Mouse (Mus musculus): Measurements from ENCODE around the gene Vipr2. TPM values are rescaled to one million over a fixed set of nuclear protein-coding genes. Genes with fewer than 3 reads are reported as not detected.

The Vipr2 gene
- polyA plus RNA-seq, 1 experiment from 2014 or later, result 1.4 TPM

DNA sequence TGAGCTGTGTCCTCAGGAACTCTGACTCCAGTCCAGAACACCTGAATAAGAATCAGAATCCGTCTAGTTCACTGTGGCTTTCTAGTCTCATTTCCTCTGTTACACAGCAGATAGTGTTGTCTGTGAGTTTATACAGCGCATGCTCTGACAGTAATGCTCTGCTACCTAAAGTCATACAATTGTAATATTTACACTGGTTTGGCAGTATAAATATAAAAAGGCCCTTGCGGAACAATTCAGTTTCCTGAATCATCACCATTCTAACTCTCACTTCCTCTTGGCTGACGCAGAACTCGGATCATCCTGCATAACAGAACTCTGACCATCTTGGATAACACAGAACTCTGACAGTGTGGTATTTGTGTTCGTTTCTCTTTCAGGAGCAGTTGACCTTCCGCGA, 23.2 kb upstream of the Vipr2 start:
- no peak for ATAC-seq (ENCODE audit: insufficient read depth, low FRiP score, low TSS enrichment)
- DNase-seq (ENCODE audit: low spot score), result no peak
- Histone ChIP-seq H3K4me3 (ENCODE audit: low read depth, low read length) (no peak overlapping the region), H3K36me3 (ENCODE audit: control insufficient read depth, insufficient read depth, low read length) (peaks cover 40% of the 10 kb centered on the region), H3K4me2 (ENCODE audit: low read depth) (no peak overlapping the region), H3K9ac (ENCODE audit: low read length) (no peak overlapping the region), H3K27me3 (ENCODE audit: control insufficient read depth, insufficient read depth, low read length) (no peaks in the 10 kb centered on the region), H3K4me1 (ENCODE audit: control insufficient read depth, insufficient read depth, low read length) (peaks cover under 1% of the 10 kb centered on the region; the same call in 1 of the 2 replicates), H3K27ac (ENCODE audit: low read depth, low read length) (no peak overlapping the region), H3K9me3 (ENCODE audit: control insufficient read depth, low read length) (peaks cover 12% of the 10 kb centered on the region; the same call in 1 of the 2 replicates)
- 95% methylated on average over 8 of the region's 8 CpGs for WGBS

DNA sequence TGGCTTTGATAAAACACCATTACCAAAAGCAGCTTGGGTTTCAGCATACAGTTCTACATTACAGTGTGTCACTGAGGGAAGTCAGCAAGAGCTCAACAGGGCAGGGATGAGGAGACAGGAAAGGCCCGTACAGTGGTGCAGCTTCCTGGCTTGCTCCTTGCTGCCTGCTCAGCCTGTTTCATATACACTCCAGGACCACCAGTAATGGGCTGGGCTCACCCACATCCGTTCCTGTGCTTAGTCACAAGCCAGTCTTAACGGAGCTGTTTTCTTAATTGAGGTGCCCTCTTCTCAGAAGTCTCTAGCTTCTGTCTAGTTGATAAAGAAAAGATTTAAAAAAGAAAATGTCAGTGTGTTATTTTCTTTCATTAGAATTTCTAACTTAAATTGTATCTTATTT, 21.4 kb upstream of the Vipr2 start:
- Histone ChIP-seq H3K27me3 (ENCODE audit: control insufficient read depth, insufficient read depth, low read length) (no peaks in the 10 kb centered on the region), H3K9ac (ENCODE audit: low read length) (no peak overlapping the region), H3K4me2 (ENCODE audit: low read depth) (no peak overlapping the region), H3K4me3 (ENCODE audit: low read depth, low read length) (no peak overlapping the region), H3K9me3 (ENCODE audit: control insufficient read depth, low read length) (peaks cover 18% of the 10 kb centered on the region), H3K36me3 (ENCODE audit: control insufficient read depth, insufficient read depth, low read length) (peaks cover 46% of the 10 kb centered on the region), H3K27ac (ENCODE audit: low read depth, low read length) (no peak overlapping the region), H3K4me1 (ENCODE audit: control insufficient read depth, insufficient read depth, low read length) (no peaks in the 10 kb centered on the region)
- no peak for DNase-seq (ENCODE audit: low spot score)
- no peak for ATAC-seq (ENCODE audit: insufficient read depth, low FRiP score, low TSS enrichment)
- 98% methylated on average over 3 of the region's 3 CpGs for WGBS

DNA sequence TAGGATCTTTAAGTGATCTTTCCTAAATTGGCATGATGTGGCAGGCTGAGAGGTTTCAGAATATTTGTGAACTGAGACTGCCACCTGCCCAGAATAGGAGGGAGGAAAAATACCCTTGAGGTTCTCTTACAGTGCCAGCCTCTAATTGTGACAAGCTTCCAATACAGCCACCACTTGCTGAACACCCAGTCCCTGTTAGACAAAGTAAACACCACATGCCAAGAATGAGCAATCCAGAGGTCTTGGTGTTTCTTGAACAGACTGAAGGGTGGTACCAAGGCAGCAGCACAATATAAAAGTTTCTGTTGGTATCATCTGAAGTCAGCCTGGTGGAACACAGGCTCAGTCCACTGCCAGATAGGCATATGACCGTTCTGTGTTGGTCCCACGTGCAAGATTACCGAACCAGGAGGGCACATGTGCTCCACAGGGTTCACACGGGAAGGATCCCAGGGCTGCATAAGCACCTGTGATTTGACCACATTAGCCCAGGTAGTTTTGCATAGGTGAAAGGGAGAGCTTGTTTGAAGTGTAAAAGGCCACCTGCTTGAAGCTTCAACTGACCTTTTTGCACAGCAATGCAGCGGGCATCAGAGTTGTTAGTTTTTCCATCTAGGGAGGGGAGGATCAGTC, 15.8 kb upstream of the Vipr2 start:
- ATAC-seq (ENCODE audit: insufficient read depth, low FRiP score, low TSS enrichment) (no peak; the same call in 1 of the 2 replicates), DNase-seq (ENCODE audit: low spot score) (no peak)
- Histone ChIP-seq H3K9ac (ENCODE audit: low read length) (no peak overlapping the region), H3K4me1 (ENCODE audit: control insufficient read depth, insufficient read depth, low read length) (no peaks in the 10 kb centered on the region), H3K4me3 (ENCODE audit: low read depth, low read length) (no peak overlapping the region), H3K27me3 (ENCODE audit: control insufficient read depth, insufficient read depth, low read length) (no peaks in the 10 kb centered on the region), H3K27ac (ENCODE audit: low read depth, low read length) (no peak overlapping the region), H3K4me2 (ENCODE audit: low read depth) (no peak overlapping the region), H3K9me3 (ENCODE audit: control insufficient read depth, low read length) (peaks cover 19% of the 10 kb centered on the region), H3K36me3 (ENCODE audit: control insufficient read depth, insufficient read depth, low read length) (peaks cover 32% of the 10 kb centered on the region)
- 94% methylated on average over 5 of the region's 5 CpGs for WGBS

DNA sequence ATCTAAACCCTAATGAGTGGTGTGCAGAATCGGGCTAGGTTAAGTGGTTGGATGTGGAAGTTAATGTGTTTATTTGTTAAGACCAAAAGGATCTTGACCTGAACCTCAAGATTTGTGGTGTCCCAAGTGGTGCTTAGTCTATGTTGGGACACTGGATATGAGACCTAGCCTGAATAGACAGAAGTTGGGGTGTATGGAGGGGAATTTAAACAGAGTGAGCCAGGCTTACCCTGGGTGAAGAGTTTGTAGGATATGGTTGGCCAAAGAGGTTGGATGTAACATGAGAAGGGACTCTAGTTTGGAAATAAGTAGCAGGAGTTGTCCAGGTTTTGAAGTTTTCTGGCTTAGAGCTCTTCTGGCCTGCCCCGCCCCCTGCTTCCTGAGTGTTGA, 15.3 kb upstream of the Vipr2 start:
- H3K36me3 ChIP-seq (ENCODE audit: control insufficient read depth, insufficient read depth, low read length), result peaks cover 27% of the 10 kb centered on the region

DNA sequence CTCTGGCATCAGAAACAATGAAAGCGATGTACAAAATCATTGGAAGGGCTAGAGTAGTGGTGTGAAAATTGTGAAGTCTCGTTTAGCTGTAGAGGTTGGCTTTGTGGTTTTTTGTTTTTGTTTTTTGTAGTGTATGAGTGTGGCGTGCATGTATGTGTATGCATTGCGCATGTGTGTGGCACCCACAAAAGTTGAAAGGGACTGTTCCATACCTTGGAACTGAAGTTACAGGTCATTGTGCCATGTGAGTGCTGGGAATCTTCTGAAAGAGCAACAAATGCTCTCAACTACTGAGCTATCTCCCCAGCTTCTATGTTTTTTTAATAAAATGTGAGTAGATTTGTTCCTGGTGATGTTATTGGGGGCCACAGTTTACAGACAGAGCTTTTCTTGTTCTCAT, 14.5 kb upstream of the Vipr2 start:
- no peak overlapping the region for H3K4me2 ChIP-seq (ENCODE audit: low read depth)
- H3K9ac ChIP-seq (ENCODE audit: low read length), result no peak overlapping the region
- peaks cover 19% of the 10 kb centered on the region for H3K9me3 ChIP-seq (ENCODE audit: control insufficient read depth, low read length)
- ATAC-seq (ENCODE audit: insufficient read depth, low FRiP score, low TSS enrichment) (no peak), DNase-seq (ENCODE audit: low spot score) (no peak)
- WGBS, result 92% methylated on average over 4 of the region's 4 CpGs
- H3K4me3 ChIP-seq (ENCODE audit: low read depth, low read length), result no peak overlapping the region
- H3K4me1 ChIP-seq (ENCODE audit: control insufficient read depth, insufficient read depth, low read length), result no peaks in the 10 kb centered on the region
- no peak overlapping the region for H3K27ac ChIP-seq (ENCODE audit: low read depth, low read length)
- no peaks in the 10 kb centered on the region for H3K27me3 ChIP-seq (ENCODE audit: control insufficient read depth, insufficient read depth, low read length)
- peaks cover 25% of the 10 kb centered on the region for H3K36me3 ChIP-seq (ENCODE audit: control insufficient read depth, insufficient read depth, low read length)

More for the DNA sequence above, 15.3 kb upstream of the Vipr2 start:
- H3K4me2 ChIP-seq (ENCODE audit: low read depth), result no peak overlapping the region
- H3K4me1 ChIP-seq (ENCODE audit: control insufficient read depth, insufficient read depth, low read length), result no peaks in the 10 kb centered on the region
- WGBS, result 96% methylated on average over 2 of the region's 2 CpGs
- DNase-seq (ENCODE audit: low spot score) (no peak), ATAC-seq (ENCODE audit: insufficient read depth, low FRiP score, low TSS enrichment) (no peak)
- H3K9me3 ChIP-seq (ENCODE audit: control insufficient read depth, low read length), result peaks cover 19% of the 10 kb centered on the region
- no peak overlapping the region for H3K4me3 ChIP-seq (ENCODE audit: low read depth, low read length)
- no peak overlapping the region for H3K9ac ChIP-seq (ENCODE audit: low read length)
- H3K27ac ChIP-seq (ENCODE audit: low read depth, low read length), result no peak overlapping the region
- no peaks in the 10 kb centered on the region for H3K27me3 ChIP-seq (ENCODE audit: control insufficient read depth, insufficient read depth, low read length)

DNA sequence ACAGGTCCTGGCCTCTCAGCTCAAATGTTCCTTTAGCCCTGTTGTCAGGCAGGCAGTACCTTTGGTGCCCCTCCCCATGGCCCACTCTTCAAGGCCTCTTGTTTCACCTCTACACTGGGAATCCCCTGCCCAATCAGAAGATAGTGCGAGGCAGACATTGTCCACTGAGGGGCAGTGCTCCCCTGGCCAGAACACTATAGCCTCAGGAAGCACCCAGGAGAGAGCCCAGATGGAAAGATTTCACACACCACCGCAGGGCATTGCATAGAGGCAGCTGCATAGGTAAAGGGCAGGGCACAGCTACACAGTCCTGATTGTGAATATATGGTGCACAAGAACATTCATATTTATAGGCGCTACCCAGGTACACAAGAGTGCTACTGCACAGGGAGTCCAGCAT, 6.5 kb upstream of the Vipr2 start:
- 20% methylated on average over 3 of the region's 3 CpGs for WGBS
- peak; percentile 78 for ATAC-seq (ENCODE audit: insufficient read depth, low FRiP score, low TSS enrichment)

DNA sequence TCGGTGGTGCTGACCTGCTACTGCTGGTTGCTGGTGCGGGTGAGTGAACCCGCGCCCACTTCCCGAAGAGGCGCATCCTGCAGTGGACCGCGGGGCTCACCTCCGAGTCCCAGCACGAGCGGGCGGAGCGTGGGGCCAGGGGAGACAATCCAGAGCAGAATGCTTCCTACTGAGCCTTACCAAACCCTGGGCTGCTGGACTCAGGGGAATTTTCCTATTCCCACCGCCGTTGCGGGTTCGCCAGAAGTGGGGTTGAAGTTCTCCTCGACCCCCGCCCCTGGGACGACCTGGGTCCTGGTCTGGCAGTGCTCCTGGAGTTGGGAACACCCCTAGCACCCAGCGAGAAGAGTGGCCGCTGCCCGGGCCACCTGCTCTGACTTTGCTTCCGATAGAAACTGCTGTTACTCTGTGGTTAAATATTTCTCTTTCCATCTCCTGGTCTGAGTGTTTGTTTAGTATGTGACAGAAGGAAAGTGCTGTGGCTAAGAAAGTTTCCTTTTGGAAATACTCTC, 385 bp downstream of the Vipr2 start:
- Histone ChIP-seq H3K4me1 (ENCODE audit: control insufficient read depth, insufficient read depth, low read length) (no peaks in the 10 kb centered on the region), H3K4me2 (ENCODE audit: low read depth) (peak overlapping the region; percentile 87), H3K9ac (ENCODE audit: low read length) (peak overlapping the region; percentile 55), H3K36me3 (ENCODE audit: control insufficient read depth, insufficient read depth, low read length) (no peaks in the 10 kb centered on the region), H3K27me3 (ENCODE audit: control insufficient read depth, insufficient read depth, low read length) (0 out of 2 replicates have a peak, but pooled peaks cover 3% of the 10 kb centered on the region), H3K9me3 (ENCODE audit: control insufficient read depth, low read length) (no peaks in the 10 kb centered on the region), H3K27ac (ENCODE audit: low read depth, low read length) (no peak overlapping the region), H3K4me3 (ENCODE audit: low read depth, low read length) (peak overlapping the region; percentile 50)
- DNase-seq (ENCODE audit: low spot score) (no peak), ATAC-seq (ENCODE audit: insufficient read depth, low FRiP score, low TSS enrichment) (peak; percentile 78)
- WGBS, result under 1% methylated on average over 24 of the region's 24 CpGs

More for the DNA sequence above, 6.5 kb upstream of the Vipr2 start:
- H3K9ac ChIP-seq (ENCODE audit: low read length), result no peak overlapping the region
- H3K4me2 ChIP-seq (ENCODE audit: low read depth), result no peak overlapping the region
- no peaks in the 10 kb centered on the region for H3K36me3 ChIP-seq (ENCODE audit: control insufficient read depth, insufficient read depth, low read length)
- no peaks in the 10 kb centered on the region for H3K4me1 ChIP-seq (ENCODE audit: control insufficient read depth, insufficient read depth, low read length)
- H3K27me3 ChIP-seq (ENCODE audit: control insufficient read depth, insufficient read depth, low read length), result no peaks in the 10 kb centered on the region
- no peaks in the 10 kb centered on the region for H3K9me3 ChIP-seq (ENCODE audit: control insufficient read depth, low read length)
- peak; percentile 67 for DNase-seq (ENCODE audit: low spot score)
- H3K4me3 ChIP-seq (ENCODE audit: low read depth, low read length), result no peak overlapping the region
- H3K27ac ChIP-seq (ENCODE audit: low read depth, low read length), result no peak overlapping the region

DNA sequence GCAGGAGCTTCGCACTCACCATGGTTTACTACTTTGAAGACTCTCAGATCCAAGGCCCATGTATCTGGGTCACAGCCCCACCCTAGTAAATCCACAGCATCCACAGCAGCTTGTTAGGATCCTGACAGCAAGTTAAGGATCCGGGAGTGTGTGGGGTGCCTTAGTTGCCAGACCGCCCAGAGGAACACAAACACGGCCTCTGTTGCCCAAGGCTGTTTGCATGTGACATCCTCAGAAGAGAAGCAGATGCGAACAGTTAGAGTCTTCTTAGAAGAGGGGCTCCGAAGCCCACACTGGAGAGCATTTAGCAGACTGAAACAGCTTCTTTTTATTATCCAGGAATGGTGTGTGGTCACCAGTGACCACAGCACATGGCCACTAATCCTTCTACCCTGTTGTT, 5.6 kb downstream of the Vipr2 start:
- Histone ChIP-seq H3K27me3 (ENCODE audit: control insufficient read depth, insufficient read depth, low read length) (no peaks in the 10 kb centered on the region), H3K4me2 (ENCODE audit: low read depth) (no peak overlapping the region), H3K4me3 (ENCODE audit: low read depth, low read length) (no peak overlapping the region), H3K27ac (ENCODE audit: low read depth, low read length) (no peak overlapping the region), H3K9ac (ENCODE audit: low read length) (no peak overlapping the region), H3K36me3 (ENCODE audit: control insufficient read depth, insufficient read depth, low read length) (no peaks in the 10 kb centered on the region), H3K4me1 (ENCODE audit: control insufficient read depth, insufficient read depth, low read length) (no peaks in the 10 kb centered on the region), H3K9me3 (ENCODE audit: control insufficient read depth, low read length) (no peaks in the 10 kb centered on the region)
- DNase-seq (ENCODE audit: low spot score) (no peak), ATAC-seq (ENCODE audit: insufficient read depth, low FRiP score, low TSS enrichment) (no peak)
- WGBS, result 81% methylated on average over 6 of the region's 6 CpGs

DNA sequence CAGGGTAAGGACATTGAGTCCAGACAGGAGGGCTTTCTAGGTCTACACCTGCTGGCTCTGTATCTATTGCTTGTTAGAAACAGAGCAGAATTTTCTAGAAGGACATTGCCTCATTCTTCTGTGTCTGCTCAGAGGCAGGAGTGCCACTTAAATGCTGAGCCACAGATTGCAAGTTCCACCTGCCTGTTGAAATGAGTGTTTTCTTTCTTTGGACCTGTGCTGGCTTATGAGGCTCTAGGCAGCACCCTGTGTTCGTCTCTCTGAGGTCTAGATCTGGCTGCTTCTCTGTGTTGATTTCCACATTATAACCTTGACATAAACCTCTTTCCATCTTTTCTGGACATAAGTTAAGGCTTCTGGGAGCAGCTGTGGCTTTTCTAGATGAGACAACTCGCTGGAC, 6.8 kb downstream of the Vipr2 start:
- ATAC-seq (ENCODE audit: insufficient read depth, low FRiP score, low TSS enrichment), result no peak
- Histone ChIP-seq H3K27me3 (ENCODE audit: control insufficient read depth, insufficient read depth, low read length) (no peaks in the 10 kb centered on the region), H3K4me1 (ENCODE audit: control insufficient read depth, insufficient read depth, low read length) (no peaks in the 10 kb centered on the region), H3K9me3 (ENCODE audit: control insufficient read depth, low read length) (no peaks in the 10 kb centered on the region), H3K27ac (ENCODE audit: low read depth, low read length) (no peak overlapping the region), H3K36me3 (ENCODE audit: control insufficient read depth, insufficient read depth, low read length) (no peaks in the 10 kb centered on the region), H3K9ac (ENCODE audit: low read length) (no peak overlapping the region), H3K4me2 (ENCODE audit: low read depth) (no peak overlapping the region), H3K4me3 (ENCODE audit: low read depth, low read length) (no peak overlapping the region)
- WGBS, result 76% methylated on average over 2 of the region's 2 CpGs
- DNase-seq (ENCODE audit: low spot score), result no peak
